Mouse (Mus musculus): ENCODE data around the gene Ak8. TPM values are rescaled to one million over a fixed set of nuclear protein-coding genes. Genes with fewer than 3 reads are reported as not detected.

The Ak8 gene
- polyA plus RNA-seq, 1 experiment, result 4.5 TPM

DNA sequence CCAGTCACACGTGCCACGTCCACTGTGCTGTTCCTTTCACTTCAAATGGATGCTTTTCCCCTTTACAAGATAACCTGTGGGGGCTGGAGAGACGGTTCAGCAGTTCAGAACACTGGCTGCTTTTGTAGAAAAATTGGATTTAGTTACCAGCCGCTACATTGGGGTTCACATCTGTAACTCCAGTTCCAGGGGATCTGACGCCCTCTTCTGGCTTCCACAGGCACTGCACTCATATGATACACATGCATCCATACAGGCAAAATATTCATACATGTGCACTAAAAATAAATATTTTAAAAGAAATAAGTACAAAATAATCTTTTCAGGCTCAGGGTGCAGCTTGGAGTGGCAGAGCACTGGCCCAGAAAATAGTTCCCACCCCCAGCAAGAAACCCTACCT is 94.7 kb downstream of the Ak8 start:
- DNase-seq (ENCODE audit: low read depth), result no peak

GRCm38 (mm10) chr2:28796298-28796697 is 96.3 kb downstream of the Ak8 start:
- DNase-seq (ENCODE audit: low read depth), result no peak

GRCm38 (mm10) chr2:28797490-28798106 is 97.6 kb downstream of the Ak8 start:
- no peak for DNase-seq (ENCODE audit: low read depth)

- no peak for DNase-seq (ENCODE audit: low read depth)
Measured at GRCm38 (mm10) chr2:28798390-28798789, 98.4 kb downstream of the Ak8 start.

GRCm38 (mm10) chr2:28799575-28799974 is 99.6 kb downstream of the Ak8 start:
- DNase-seq (ENCODE audit: low read depth), result no peak

- no peak for DNase-seq (ENCODE audit: low read depth)
Measured at GRCm38 (mm10) chr2:28803406-28803805, 103.4 kb downstream of the Ak8 start.

- no peak for DNase-seq (ENCODE audit: low read depth)
Measured at GRCm38 (mm10) chr2:28808841-28809240, 108.9 kb downstream of the Ak8 start.

DNA sequence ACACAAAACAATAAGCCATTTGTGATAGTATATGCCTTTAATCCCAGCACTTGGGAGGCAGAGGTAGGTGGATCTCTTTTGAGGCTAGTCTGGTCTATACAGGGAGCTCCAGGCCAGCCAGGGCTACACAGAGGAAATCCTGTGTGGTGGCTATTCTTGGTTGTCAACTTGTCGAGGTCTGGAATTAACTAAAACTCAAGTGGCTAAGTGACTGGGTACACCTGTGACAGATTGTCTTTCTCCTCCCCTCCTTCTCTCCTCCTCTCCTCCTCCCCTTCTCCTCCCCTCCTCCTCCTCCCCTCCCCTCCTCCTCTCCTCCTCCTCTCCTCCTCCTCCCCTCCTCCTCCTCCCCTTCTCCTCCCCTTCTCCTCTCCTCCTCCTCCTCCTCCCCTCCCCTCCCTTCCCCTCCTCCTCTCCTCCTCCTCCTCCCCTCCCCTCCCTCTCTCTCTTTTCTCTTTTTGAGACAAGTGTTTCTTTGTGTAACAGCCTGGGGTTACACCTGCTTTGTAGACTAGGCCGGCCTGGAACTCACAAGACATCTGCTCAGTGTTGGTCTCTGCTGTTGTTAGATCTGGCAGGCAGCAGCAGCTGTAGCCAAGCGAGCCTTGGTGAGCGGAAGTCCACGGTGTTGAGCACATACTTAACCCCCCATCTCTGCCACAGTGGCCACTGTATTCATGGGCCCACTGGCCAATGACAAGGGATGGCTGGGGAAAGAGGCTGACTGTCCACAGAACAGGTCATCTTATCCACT is 110.5 kb downstream of the Ak8 start:
- DNase-seq (ENCODE audit: low read depth), result no peak

- DNase-seq (ENCODE audit: low read depth), result no peak
Measured at GRCm38 (mm10) chr2:28818866-28819265, 118.9 kb downstream of the Ak8 start.

DNA sequence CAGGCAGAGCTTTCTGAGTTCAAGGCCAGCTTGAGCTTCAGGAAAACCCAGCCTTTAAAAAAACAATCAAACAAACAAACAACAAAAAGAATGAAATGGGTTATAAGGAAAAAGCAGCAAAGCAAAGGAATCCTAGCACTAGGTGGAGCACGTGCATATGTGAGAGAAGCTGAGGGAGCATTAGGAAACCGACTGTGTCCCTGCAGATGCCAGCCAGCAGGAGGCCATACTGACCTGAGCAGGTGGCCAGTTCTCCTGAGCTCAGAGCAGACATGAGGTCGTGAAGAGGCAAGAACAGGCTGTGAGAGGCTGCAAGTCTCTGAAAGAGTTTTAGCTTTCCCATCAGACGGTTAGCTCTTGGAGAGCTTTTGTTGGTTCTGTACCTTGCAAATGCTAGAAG is 129.3 kb downstream of the Ak8 start:
- DNase-seq (ENCODE audit: low read depth), result no peak

DNA sequence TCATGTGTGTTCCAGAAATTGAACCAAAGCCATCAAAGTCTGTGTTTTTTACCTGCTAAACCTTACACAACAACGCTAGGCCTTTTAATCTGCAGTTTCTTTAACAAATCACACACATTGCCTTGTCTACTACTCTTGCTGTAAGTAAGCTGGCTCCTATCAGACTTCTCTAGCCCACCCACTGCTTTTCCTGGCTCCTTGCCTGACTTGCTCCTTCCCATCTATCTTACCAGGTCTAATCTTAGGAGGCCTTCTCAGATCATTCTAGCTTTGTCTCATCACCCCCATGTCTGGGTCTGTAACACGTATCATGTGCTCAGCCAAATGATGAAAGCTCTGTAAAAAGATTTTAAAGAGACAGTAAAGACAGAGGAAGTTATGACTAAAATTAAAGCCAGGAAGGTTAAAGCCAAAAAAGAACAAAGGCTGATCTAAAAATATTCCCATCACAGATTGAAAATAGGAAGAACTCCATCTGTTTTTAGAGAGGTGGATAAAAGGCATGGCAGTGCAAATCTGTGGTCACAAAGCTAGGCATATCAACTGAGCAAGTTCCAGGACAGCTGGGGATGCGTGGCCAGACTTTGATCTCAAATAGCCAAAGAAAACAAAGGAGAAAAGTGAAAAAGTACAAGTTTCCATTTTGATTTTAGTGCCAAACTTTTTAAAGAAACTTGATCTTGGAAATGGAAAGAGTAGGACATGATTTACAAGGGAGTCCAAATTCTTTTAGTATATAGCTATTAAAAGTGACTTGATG is 136.4 kb downstream of the Ak8 start:
- no peak for DNase-seq (ENCODE audit: low read depth)

GRCm38 (mm10) chr2:28839501-28840221 is 139.7 kb downstream of the Ak8 start:
- DNase-seq (ENCODE audit: low read depth), result no peak

DNA sequence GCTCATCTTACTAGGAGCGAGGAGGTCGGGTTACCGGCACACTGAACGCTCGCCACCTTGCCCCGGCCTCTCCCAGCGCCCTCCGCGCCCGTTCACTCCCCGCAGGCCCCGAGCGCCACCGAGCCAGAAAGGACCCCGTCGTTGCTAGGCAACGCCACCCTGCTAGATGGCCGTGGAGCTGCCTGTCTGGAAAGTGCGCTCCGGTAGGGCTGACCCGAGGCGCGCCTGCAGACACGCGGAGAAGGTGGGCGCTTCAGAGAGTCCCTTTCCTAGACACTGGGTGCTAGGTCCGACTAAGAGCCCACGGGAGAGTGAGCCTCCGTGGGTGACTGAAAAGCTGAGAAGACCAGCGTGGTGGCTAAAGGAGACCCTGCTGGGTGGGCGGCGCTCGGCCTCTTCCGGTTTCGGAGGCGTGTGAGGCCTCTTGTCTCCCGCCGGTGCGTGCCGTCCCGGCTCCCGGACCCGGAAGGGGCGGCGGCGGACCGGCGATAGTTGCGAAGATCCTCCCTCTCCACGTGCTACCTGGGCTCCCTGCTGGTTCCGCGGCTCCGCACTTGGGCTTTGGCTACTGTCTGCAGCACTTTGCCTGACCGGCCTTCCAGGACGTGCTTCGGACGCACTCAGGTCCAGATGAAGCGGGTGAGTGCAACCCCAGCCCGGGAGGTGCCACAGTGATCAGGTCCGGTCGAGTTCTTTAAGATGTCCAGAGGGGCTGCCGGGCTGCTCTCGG is 140.4 kb downstream of the Ak8 start, which contains the start of the genes Gtf3c4 and Ddx31:
Gtf3c4 (minus strand) TSS at position 139 of the 730 bp plus-strand sequence.
Ddx31 (plus strand) TSS at position 185 of the 730 bp plus-strand sequence.
- DNase-seq (ENCODE audit: low read depth), result peak; percentile 33

DNA sequence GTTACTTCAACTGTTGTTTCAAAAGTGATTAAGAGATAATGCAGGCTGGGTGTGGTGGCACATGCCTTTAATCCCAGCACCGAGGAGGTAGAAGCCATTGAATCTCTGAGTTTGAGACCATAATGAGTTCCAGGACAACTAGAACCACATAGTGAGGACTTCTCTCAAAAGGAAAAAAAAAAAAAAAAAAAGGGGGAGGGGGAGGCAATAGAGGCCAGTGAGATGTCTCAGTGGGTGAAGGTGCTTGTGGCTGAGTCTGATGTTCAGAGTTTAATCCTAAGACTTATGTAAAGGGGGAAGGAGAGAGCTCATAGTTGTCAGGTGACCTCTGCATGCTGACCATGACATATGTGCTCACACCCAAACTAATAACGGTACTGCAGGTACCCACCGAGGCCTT is 142.1 kb downstream of the Ak8 start:
- DNase-seq (ENCODE audit: low read depth), result no peak

- DNase-seq (ENCODE audit: low read depth), result no peak
Measured at GRCm38 (mm10) chr2:28848879-28849278, 148.9 kb downstream of the Ak8 start.

GRCm38 (mm10) chr2:28852594-28852993 is 152.6 kb downstream of the Ak8 start:
- DNase-seq (ENCODE audit: low read depth), result no peak

- DNase-seq (ENCODE audit: low read depth), result no peak
Measured at GRCm38 (mm10) chr2:28855773-28856172, 155.8 kb downstream of the Ak8 start.

GRCm38 (mm10) chr2:28859303-28859702 is 159.3 kb downstream of the Ak8 start:
- no peak for DNase-seq (ENCODE audit: low read depth)

- no peak for DNase-seq (ENCODE audit: low read depth)
Measured at GRCm38 (mm10) chr2:28860678-28861423, 160.9 kb downstream of the Ak8 start.

Measured in gonadal fat pad, adult 2 months (tissue).